ENCODE assay signal across 12 mouse cellular contexts in genomic region chr6:72658006-72658405, GRCm38 (mm10). TPM values are rescaled to one million over a fixed set of nuclear protein-coding genes. Genes with fewer than 3 reads are reported as not detected.
DNase-seq lines count a peak whose midpoint lies in the region; ATAC-seq and TF ChIP-seq lines count a peak whose summit lies in the region.
"Had no signal": no experiment of that assay in that cellular context is flagged by ENCODE, and none has a peak within 500 bp of the region (broad histone marks: within the 10 kb centered on the region; RNA-seq: fewer than 3 reads in every experiment).

No protein-coding gene starts in this region.

- no peaks in the 10 kb centered on the region for H3K27me3 ChIP-seq in forebrain, postnatal 0 days (ENCODE audit: insufficient read depth, low read length)
- H3K27me3 ChIP-seq in forebrain, embryonic 15.5 days, result no peaks in the 10 kb centered on the region
- H3K27me3 ChIP-seq in midbrain, embryonic 14.5 days (ENCODE audit: control insufficient read depth, insufficient read depth, low read length), result no peaks in the 10 kb centered on the region
- H3K27me3 ChIP-seq in midbrain, embryonic 16.5 days (ENCODE audit: control insufficient read depth, insufficient read depth, low read depth, low read length), result no peaks in the 10 kb centered on the region
- H3K27me3 ChIP-seq: midbrain, embryonic 13.5 days had no signal

- H3K4me2 ChIP-seq in forebrain, postnatal 0 days (ENCODE audit: low read depth), result no peak overlapping the region
- H3K4me2 ChIP-seq in forebrain, embryonic 15.5 days (replicated peaks), result no peak overlapping the region
- no peak overlapping the region for H3K4me2 ChIP-seq in midbrain, embryonic 14.5 days (ENCODE audit: low read length)
- H3K4me2 ChIP-seq in midbrain, embryonic 16.5 days (ENCODE audit: low read length), result no peak overlapping the region
- H3K4me2 ChIP-seq: midbrain, embryonic 13.5 days had no signal

- no peaks in the 10 kb centered on the region for H3K4me1 ChIP-seq in forebrain, postnatal 0 days (ENCODE audit: insufficient read depth)
- H3K4me1 ChIP-seq in forebrain, embryonic 15.5 days, result peaks cover 27% of the 10 kb centered on the region
- no peaks in the 10 kb centered on the region for H3K4me1 ChIP-seq in midbrain, embryonic 14.5 days (ENCODE audit: control insufficient read depth, insufficient read depth, low read length)
- peaks cover 6% of the 10 kb centered on the region; the same call in 1 of the 2 replicates for H3K4me1 ChIP-seq in midbrain, embryonic 16.5 days (ENCODE audit: control insufficient read depth, insufficient read depth, low read length)

- H3K9me3 ChIP-seq in forebrain, postnatal 0 days (ENCODE audit: low read length), result no peaks in the 10 kb centered on the region
- H3K9me3 ChIP-seq in forebrain, embryonic 15.5 days, result no peaks in the 10 kb centered on the region
- H3K9me3 ChIP-seq in midbrain, embryonic 14.5 days (ENCODE audit: control insufficient read depth, low read length), result no peaks in the 10 kb centered on the region
- H3K9me3 ChIP-seq in midbrain, embryonic 16.5 days (replicated peaks; ENCODE audit: control insufficient read depth, low read length, poor library complexity, severe bottlenecking), result no peaks in the 10 kb centered on the region
- H3K9me3 ChIP-seq: midbrain, embryonic 13.5 days had no signal

- no peak overlapping the region for H3K27ac ChIP-seq in forebrain, postnatal 0 days (ENCODE audit: low read depth, low read length)
- no peak overlapping the region for H3K27ac ChIP-seq in forebrain, embryonic 15.5 days (replicated peaks)
- H3K27ac ChIP-seq in midbrain, embryonic 14.5 days (replicated peaks; ENCODE audit: low read depth, low read length), result no peak overlapping the region
- no peak overlapping the region for H3K27ac ChIP-seq in midbrain, embryonic 16.5 days (ENCODE audit: low read length)
- H3K27ac ChIP-seq: midbrain, embryonic 13.5 days had no signal

- no peak for ATAC-seq in forebrain, postnatal 0 days
- no peak for ATAC-seq in forebrain, embryonic 15.5 days (replicated peaks)
- no peak for ATAC-seq in midbrain, embryonic 14.5 days (ENCODE audit: low FRiP score, low TSS enrichment)
- no peak for ATAC-seq in midbrain, embryonic 16.5 days
- no peak for ATAC-seq in frontal cortex, adult (ENCODE audit: low TSS enrichment)
- ATAC-seq: midbrain, embryonic 13.5 days had no signal

- DNase-seq in forebrain, postnatal 0 days, result no peak
- peak; percentile 45 for DNase-seq in midbrain, embryonic 14.5 days
- peak; percentile 58 for DNase-seq in brain, adult 2 months (ENCODE audit: low read depth, low spot score)
- DNase-seq in thymus, postnatal 14 days, result peak; percentile 37
- DNase-seq in spleen, postnatal 14 days (ENCODE audit: low spot score in 2 of 2), result no peak
- DNase-seq: gastrocnemius, postnatal 25 days; left cerebral cortex, postnatal 4 days; right cerebral cortex, postnatal 25 days had no signal

- H3K4me3 ChIP-seq in forebrain, postnatal 0 days (ENCODE audit: low read depth, low read length), result no peak overlapping the region
- no peak overlapping the region for H3K4me3 ChIP-seq in forebrain, embryonic 15.5 days
- no peak overlapping the region for H3K4me3 ChIP-seq in midbrain, embryonic 14.5 days (replicated peaks; ENCODE audit: low read depth, low read length)
- no peak overlapping the region for H3K4me3 ChIP-seq in midbrain, embryonic 16.5 days (ENCODE audit: low read depth, low read length)
- H3K4me3 ChIP-seq: midbrain, embryonic 13.5 days had no signal

- H3K36me3 ChIP-seq in forebrain, postnatal 0 days (ENCODE audit: insufficient read depth), result no peaks in the 10 kb centered on the region
- H3K36me3 ChIP-seq in forebrain, embryonic 15.5 days, result no peaks in the 10 kb centered on the region
- no peaks in the 10 kb centered on the region for H3K36me3 ChIP-seq in midbrain, embryonic 14.5 days (ENCODE audit: control insufficient read depth, insufficient read depth, low read length)
- H3K36me3 ChIP-seq in midbrain, embryonic 16.5 days (ENCODE audit: control insufficient read depth, insufficient read depth, low read length), result no peaks in the 10 kb centered on the region
- H3K36me3 ChIP-seq: midbrain, embryonic 13.5 days had no signal

- TF ChIP-seq CTCF in forebrain, postnatal 0 days (IDR thresholded peaks at IDR 0.05; ENCODE audit: low read depth), result peak; percentile 49

- 59% methylated on average over 3 of the region's 3 CpGs for WGBS in forebrain, postnatal 0 days
- WGBS in forebrain, embryonic 15.5 days, result 61% methylated on average over 3 of the region's 3 CpGs
- 61% methylated on average over 3 of the region's 3 CpGs for WGBS in midbrain, embryonic 14.5 days
- 57% methylated on average over 3 of the region's 3 CpGs for WGBS in midbrain, embryonic 16.5 days

- H3K9ac ChIP-seq in forebrain, postnatal 0 days, result no peak overlapping the region
- H3K9ac ChIP-seq in forebrain, embryonic 15.5 days (replicated peaks), result no peak overlapping the region
- no peak overlapping the region for H3K9ac ChIP-seq in midbrain, embryonic 14.5 days (replicated peaks; ENCODE audit: low read length)
- H3K9ac ChIP-seq in midbrain, embryonic 16.5 days (ENCODE audit: low read depth, low read length), result no peak overlapping the region
- H3K9ac ChIP-seq: midbrain, embryonic 13.5 days had no signal

RNA-seq across cellular contexts. Expression of gene Tgoln1, which starts 41.2 kb away (rescaled TPM):
- total RNA-seq in forebrain, postnatal 0 days (2014; rRNA removed), result 24.3 and 30.9 TPM in 2 replicates
- polyA plus RNA-seq in forebrain, postnatal 0 days (2015; fragmentation: Nextera tagmentation; extraction: Ambion mirVana), result 22.0 and 29.0 TPM in 2 replicates
- 31.5 and 33.5 TPM in 2 replicates for polyA plus RNA-seq in forebrain, embryonic 15.5 days (2015; fragmentation: Nextera tagmentation; extraction: Ambion mirVana)
- 31.6 and 47.1 TPM in 2 replicates for polyA plus RNA-seq in midbrain, embryonic 14.5 days (2014; fragmentation: Nextera tagmentation; extraction: Ambion mirVana)
- polyA plus RNA-seq in midbrain, embryonic 16.5 days (2015; fragmentation: Nextera tagmentation; extraction: Ambion mirVana), result 40.7 and 45.0 TPM in 2 replicates

RNA-seq across cellular contexts. Expression of gene Retsat, which starts 59.7 kb away (rescaled TPM):
- 3.2 and 7.5 TPM in 2 replicates for total RNA-seq in forebrain, postnatal 0 days (2014; rRNA removed)
- polyA plus RNA-seq in forebrain, postnatal 0 days (2015; fragmentation: Nextera tagmentation; extraction: Ambion mirVana), result 6.2 and 7.2 TPM in 2 replicates
- polyA plus RNA-seq in forebrain, embryonic 15.5 days (2015; fragmentation: Nextera tagmentation; extraction: Ambion mirVana), result 4.1 and 5.3 TPM in 2 replicates
- 4.2 and 5.1 TPM in 2 replicates for polyA plus RNA-seq in midbrain, embryonic 14.5 days (2014; fragmentation: Nextera tagmentation; extraction: Ambion mirVana)
- 5.9 and 6.3 TPM in 2 replicates for polyA plus RNA-seq in midbrain, embryonic 16.5 days (2015; fragmentation: Nextera tagmentation; extraction: Ambion mirVana)

RNA-seq across cellular contexts. Expression of gene Elmod3, which starts 59.8 kb away (rescaled TPM):
- total RNA-seq in forebrain, postnatal 0 days (2014; rRNA removed), result 12.8 and 13.1 TPM in 2 replicates
- polyA plus RNA-seq in forebrain, postnatal 0 days (2015; fragmentation: Nextera tagmentation; extraction: Ambion mirVana), result 16.5 and 18.3 TPM in 2 replicates
- polyA plus RNA-seq in forebrain, embryonic 15.5 days (2015; fragmentation: Nextera tagmentation; extraction: Ambion mirVana), result 15.6 and 16.0 TPM in 2 replicates
- polyA plus RNA-seq in midbrain, embryonic 14.5 days (2014; fragmentation: Nextera tagmentation; extraction: Ambion mirVana), result 13.5 and 19.8 TPM in 2 replicates
- polyA plus RNA-seq in midbrain, embryonic 16.5 days (2015; fragmentation: Nextera tagmentation; extraction: Ambion mirVana), result 17.3 and 17.8 TPM in 2 replicates

Comparison
In these comparisons a context has a peak if more than half of its experiments do, and no peak if none do; other contexts are left out.
1. DNase-seq: peak in midbrain, embryonic 14.5 days (single experiment), brain, adult 2 months (single experiment) and thymus, postnatal 14 days (single experiment); none in forebrain, postnatal 0 days (single experiment) and spleen, postnatal 14 days (0 of 2).